Mouse (Mus musculus) intestine, embryonic 14.5 days (tissue): Measurements from ENCODE around the gene Nxph1. TPM values are rescaled to one million over a fixed set of nuclear protein-coding genes. Genes with fewer than 3 reads are reported as not detected.

ENCODE experiments used
- ATAC-seq: fragments of 200-750 bp; cut with Nextera tagmentation; replicated peaks from 2 replicates; pipeline ENCODE4 v1.8.0; 2017; ENCODE audit warnings: low read depth, moderate number of reproducible peaks, moderate TSS enrichment, moderate library complexity; ENCODE audit not compliant: low FRiP score, low TSS enrichment
- DNase-seq: peaks from one replicate; pipeline ENCODE4 v3.0.0-alpha.2; 2018; ENCODE audit warnings: low spot score
- H3K27ac ChIP-seq: fragments of 300-500 bp; sonication (generic); 2 replicates; pipeline ENCODE4 v1.5.1; 2014; ENCODE audit warnings: low read depth, mild to moderate bottlenecking, control low read depth
- H3K27me3 ChIP-seq: fragments of 300-500 bp; sonication (generic); replicated peaks from 2 replicates; pipeline ENCODE4 v1.6.1; 2014; ENCODE audit warnings: low read length, control low read depth; ENCODE audit not compliant: control insufficient read depth, insufficient read depth
- H3K36me3 ChIP-seq: fragments of 300-500 bp; sonication (generic); 2 replicates; pipeline ENCODE4 v1.6.1; 2014; ENCODE audit warnings: low read length, control low read depth; ENCODE audit not compliant: control insufficient read depth, insufficient read depth
- H3K4me1 ChIP-seq: fragments of 300-500 bp; sonication (generic); replicated peaks from 2 replicates; pipeline ENCODE4 v1.6.1; 2014; ENCODE audit warnings: low read length, control low read depth, mixed read lengths; ENCODE audit not compliant: control insufficient read depth, insufficient read depth
- H3K4me2 ChIP-seq: fragments of 300-500 bp; sonication (generic); 2 replicates; pipeline ENCODE4 v1.6.1; 2014; ENCODE audit warnings: low read length
- H3K4me3 ChIP-seq: fragments of 300-500 bp; sonication (generic); 2 replicates; pipeline ENCODE4 v1.5.1; 2014; ENCODE audit warnings: low read depth, low read length, control low read depth, mixed read lengths
- H3K9ac ChIP-seq: fragments of 300-500 bp; sonication (generic); 2 replicates; pipeline ENCODE4 v1.6.1; 2014; ENCODE audit warnings: mild to moderate bottlenecking, low read length
- H3K9me3 ChIP-seq: fragments of 300-500 bp; sonication (generic); 2 replicates; pipeline ENCODE4 v1.6.1; 2016; ENCODE audit warnings: low read length, control low read depth; ENCODE audit not compliant: control insufficient read depth
- WGBS: fragments of 180-500 bp; shearing (Covaris S2); extraction: QIAGEN DNeasy Blood & Tissue Kit; methylation state at CpG from one replicate; pipeline ENCODE4 v1.1.7; 2014; 5-methylcytosine and 5-hydroxymethylcytosine counted together
- polyA plus RNA-seq: library from polyadenylated mRNA; unstranded; fragments of >200 nt; fragmentation: Nextera tagmentation; extraction: Ambion mirVana; gene quantifications from 2 replicates; pipeline ENCODE4 v1.2.1, GENCODE M21; 2014

The Nxph1 gene
- polyA plus RNA-seq, 1 experiment from 2014 or later, result 0.08 TPM

GRCm38 (mm10) chr6:8936168-8936567 is 12.1 kb upstream of the Nxph1 start:
- H3K36me3 ChIP-seq, result no peaks in the 10 kb centered on the region
- 22% methylated on average over 4 of the region's 4 CpGs for WGBS
- no peak overlapping the region for H3K4me3 ChIP-seq
- H3K9me3 ChIP-seq, result no peaks in the 10 kb centered on the region
- no peak for DNase-seq
- no peak for ATAC-seq
- H3K9ac ChIP-seq, result no peak overlapping the region
- H3K27me3 ChIP-seq, result no peaks in the 10 kb centered on the region
- no peaks in the 10 kb centered on the region for H3K4me1 ChIP-seq
- H3K27ac ChIP-seq, result no peak overlapping the region
- no peak overlapping the region for H3K4me2 ChIP-seq

- no peaks in the 10 kb centered on the region for H3K9me3 ChIP-seq
- no peak overlapping the region for H3K9ac ChIP-seq
- peak overlapping the region; percentile 26 for H3K4me2 ChIP-seq
- 0 out of 2 replicates have a peak, but pooled peaks have one; percentile 62 for ATAC-seq
- no peaks in the 10 kb centered on the region for H3K36me3 ChIP-seq
- H3K27ac ChIP-seq, result no peak overlapping the region
- 1% methylated on average over 68 of the region's 68 CpGs for WGBS
- peaks cover 81% of the 10 kb centered on the region for H3K27me3 ChIP-seq
- H3K4me1 ChIP-seq, result no peaks in the 10 kb centered on the region
- peak; percentile 85 for DNase-seq
- peak overlapping the region; percentile 6 for H3K4me3 ChIP-seq
Measured at GRCm38 (mm10) chr6:8948471-8949411, 510 bp downstream of the Nxph1 start.

GRCm38 (mm10) chr6:8949665-8950201 is 1.5 kb downstream of the Nxph1 start:
- Histone ChIP-seq H3K4me3 (peak overlapping the region; percentile 16; the same call in 1 of the 2 replicates), H3K27me3 (peaks cover 91% of the 10 kb centered on the region), H3K4me2 (peak overlapping the region; percentile 26), H3K4me1 (no peaks in the 10 kb centered on the region), H3K9me3 (no peaks in the 10 kb centered on the region), H3K27ac (no peak overlapping the region), H3K9ac (no peak overlapping the region), H3K36me3 (no peaks in the 10 kb centered on the region)
- no peak for ATAC-seq
- WGBS, result 3% methylated on average over 31 of the region's 31 CpGs
- DNase-seq, result peak; percentile 60

- no peak overlapping the region for H3K9ac ChIP-seq
- H3K27ac ChIP-seq, result no peak overlapping the region
- no peaks in the 10 kb centered on the region for H3K36me3 ChIP-seq
- H3K4me1 ChIP-seq, result no peaks in the 10 kb centered on the region
- ATAC-seq, result no peak
- peak overlapping the region; percentile 29 for H3K4me3 ChIP-seq
- WGBS, result 1% methylated on average over 26 of the region's 26 CpGs
- H3K9me3 ChIP-seq, result no peaks in the 10 kb centered on the region
- peak overlapping the region; percentile 46 for H3K4me2 ChIP-seq
- DNase-seq, result peak; percentile 51
- H3K27me3 ChIP-seq, result peaks cover 96% of the 10 kb centered on the region
Measured at GRCm38 (mm10) chr6:8950611-8951325, 2.5 kb downstream of the Nxph1 start.

- peak overlapping the region; percentile 46 for H3K4me2 ChIP-seq
- no peaks in the 10 kb centered on the region for H3K9me3 ChIP-seq
- ATAC-seq (peak; percentile 66; the same call in 1 of the 2 replicates), DNase-seq (peak; percentile 81)
- no peak overlapping the region for H3K27ac ChIP-seq
- H3K4me1 ChIP-seq, result no peaks in the 10 kb centered on the region
- under 1% methylated on average over 24 of the region's 24 CpGs for WGBS
- no peak overlapping the region for H3K9ac ChIP-seq
- H3K27me3 ChIP-seq, result peaks cover 97% of the 10 kb centered on the region
- H3K36me3 ChIP-seq, result no peaks in the 10 kb centered on the region
- H3K4me3 ChIP-seq, result peak overlapping the region; percentile 29
Measured at GRCm38 (mm10) chr6:8951326-8951695, 3.1 kb downstream of the Nxph1 start.

GRCm38 (mm10) chr6:8951884-8952590 is 3.8 kb downstream of the Nxph1 start:
- Histone ChIP-seq H3K4me3 (no peak overlapping the region), H3K4me2 (no peak overlapping the region)
- ATAC-seq, result no peak

GRCm38 (mm10) chr6:8955817-8956529 is 7.7 kb downstream of the Nxph1 start:
- no peak overlapping the region for H3K4me3 ChIP-seq
- no peak overlapping the region for H3K9ac ChIP-seq
- no peak overlapping the region for H3K27ac ChIP-seq
- H3K4me1 ChIP-seq, result no peaks in the 10 kb centered on the region
- no peaks in the 10 kb centered on the region for H3K36me3 ChIP-seq
- peaks cover 86% of the 10 kb centered on the region for H3K27me3 ChIP-seq
- WGBS, result under 1% methylated on average over 35 of the region's 35 CpGs
- no peaks in the 10 kb centered on the region for H3K9me3 ChIP-seq
- no peak for ATAC-seq
- DNase-seq, result no peak
- H3K4me2 ChIP-seq, result no peak overlapping the region

More at GRCm38 (mm10) chr6:8951884-8952590, 3.8 kb downstream of the Nxph1 start:
- 22% methylated on average over 15 of the region's 15 CpGs for WGBS
- no peaks in the 10 kb centered on the region for H3K36me3 ChIP-seq
- H3K27ac ChIP-seq, result no peak overlapping the region
- no peaks in the 10 kb centered on the region for H3K9me3 ChIP-seq
- no peaks in the 10 kb centered on the region for H3K4me1 ChIP-seq
- no peak overlapping the region for H3K9ac ChIP-seq
- peaks cover 98% of the 10 kb centered on the region for H3K27me3 ChIP-seq
- no peak for DNase-seq
